Mouse (Mus musculus) embryonic facial prominence, embryonic 11.5 days (tissue): ENCODE data around the gene Tsks. TPM values are rescaled to one million over a fixed set of nuclear protein-coding genes. Genes with fewer than 3 reads are reported as not detected.
A peak's percentile ranks its signal among the peaks of the same experiment; 100 is the strongest.

Experiments used
- ATAC-seq: fragments of 200-750 bp; cut with Nextera tagmentation; replicated peaks from 2 replicates; pipeline ENCODE4 v1.8.0; 2017; ENCODE audit warnings: low read depth; ENCODE audit not compliant: insufficient number of reproducible peaks, low FRiP score, low TSS enrichment
- DNase-seq: peaks from one replicate; pipeline ENCODE4 v3.0.0-alpha.2; 2015; ENCODE audit warnings: low spot score
- H3K27ac ChIP-seq: fragments of 300-500 bp; sonication (generic); replicated peaks from 2 replicates; pipeline ENCODE4 v1.5.1; 2014; ENCODE audit warnings: mild to moderate bottlenecking, low read depth, low read length, control low read depth
- H3K27me3 ChIP-seq: fragments of 300-500 bp; sonication (generic); 2 replicates; pipeline ENCODE4 v1.6.1; 2014; ENCODE audit warnings: mild to moderate bottlenecking, low read length, moderate library complexity, mixed read lengths; ENCODE audit not compliant: control insufficient read depth, insufficient read depth
- H3K36me3 ChIP-seq: fragments of 300-500 bp; sonication (generic); replicated peaks from 2 replicates; pipeline ENCODE4 v1.6.1; 2014; ENCODE audit warnings: low read depth, mild to moderate bottlenecking, low read length, moderate library complexity, mixed read lengths; ENCODE audit not compliant: control insufficient read depth, insufficient read depth
- H3K4me1 ChIP-seq: fragments of 300-500 bp; sonication (generic); 2 replicates; pipeline ENCODE4 v1.6.1; 2014; ENCODE audit warnings: low read length, mixed read lengths; ENCODE audit not compliant: control insufficient read depth, insufficient read depth
- H3K4me2 ChIP-seq: fragments of 300-500 bp; sonication (generic); 2 replicates; pipeline ENCODE4 v1.6.1; 2014; ENCODE audit warnings: low read depth, mild to moderate bottlenecking, control low read depth, low read length, moderate library complexity
- H3K4me3 ChIP-seq: fragments of 300-500 bp; sonication (generic); 2 replicates; pipeline ENCODE4 v1.5.1; 2014; ENCODE audit warnings: low read depth, low read length, control low read depth
- H3K9ac ChIP-seq: fragments of 300-500 bp; sonication (generic); replicated peaks from 2 replicates; pipeline ENCODE4 v1.6.1; 2014; ENCODE audit warnings: mild to moderate bottlenecking, control low read depth, low read length
- H3K9me3 ChIP-seq: fragments of 300-500 bp; sonication (generic); replicated peaks from 2 replicates; pipeline ENCODE4 v1.6.1; 2016; ENCODE audit warnings: mild to moderate bottlenecking, low read length, inconsistent platforms, mixed read lengths; ENCODE audit not compliant: control insufficient read depth
- WGBS: fragments of 180-500 bp; shearing (Covaris S2); extraction: QIAGEN DNeasy Blood & Tissue Kit; methylation state at CpG from one replicate; pipeline ENCODE4 v1.1.7; 2014; 5-methylcytosine and 5-hydroxymethylcytosine counted together
- polyA plus RNA-seq: library from polyadenylated mRNA; unstranded; fragments of >200 nt; fragmentation: Nextera tagmentation; extraction: Ambion mirVana; gene quantifications from 2 replicates; pipeline ENCODE4 v1.2.1, GENCODE M21; 2014

The Tsks gene
- polyA plus RNA-seq, 1 experiment from 2014 or later: not detected

- under 1% methylated on average over 36 of the region's 36 CpGs for WGBS
- no peaks in the 10 kb centered on the region for H3K27me3 ChIP-seq
- H3K4me3 ChIP-seq: peak overlapping the region; percentile 58
- DNase-seq (peak; percentile 94), ATAC-seq (peak; percentile 94)
- H3K9me3 ChIP-seq: no peaks in the 10 kb centered on the region
- peak overlapping the region; percentile 85 for H3K27ac ChIP-seq
- peak overlapping the region; percentile 65 for H3K9ac ChIP-seq
- H3K4me1 ChIP-seq: peaks cover 4% of the 10 kb centered on the region; the same call in 1 of the 2 replicates
- peak overlapping the region; percentile 52 for H3K4me2 ChIP-seq
- no peaks in the 10 kb centered on the region for H3K36me3 ChIP-seq
Measured at GRCm38 (mm10) chr7:44970231-44970691, 27.3 kb downstream of the Tsks start.

- peaks cover 1% of the 10 kb centered on the region for H3K36me3 ChIP-seq
- peaks cover 4% of the 10 kb centered on the region; the same call in 1 of the 2 replicates for H3K4me1 ChIP-seq
- DNase-seq (no peak), ATAC-seq (no peak)
- no peak overlapping the region for H3K27ac ChIP-seq
- peak overlapping the region; percentile 52 for H3K4me2 ChIP-seq
- no peaks in the 10 kb centered on the region for H3K27me3 ChIP-seq
- no peaks in the 10 kb centered on the region for H3K9me3 ChIP-seq
- H3K9ac ChIP-seq: peak overlapping the region; percentile 65
- peak overlapping the region; percentile 58 for H3K4me3 ChIP-seq
- 74% methylated on average over 7 of the region's 7 CpGs for WGBS
Measured at GRCm38 (mm10) chr7:44971142-44971541, 28.1 kb downstream of the Tsks start.

DNA sequence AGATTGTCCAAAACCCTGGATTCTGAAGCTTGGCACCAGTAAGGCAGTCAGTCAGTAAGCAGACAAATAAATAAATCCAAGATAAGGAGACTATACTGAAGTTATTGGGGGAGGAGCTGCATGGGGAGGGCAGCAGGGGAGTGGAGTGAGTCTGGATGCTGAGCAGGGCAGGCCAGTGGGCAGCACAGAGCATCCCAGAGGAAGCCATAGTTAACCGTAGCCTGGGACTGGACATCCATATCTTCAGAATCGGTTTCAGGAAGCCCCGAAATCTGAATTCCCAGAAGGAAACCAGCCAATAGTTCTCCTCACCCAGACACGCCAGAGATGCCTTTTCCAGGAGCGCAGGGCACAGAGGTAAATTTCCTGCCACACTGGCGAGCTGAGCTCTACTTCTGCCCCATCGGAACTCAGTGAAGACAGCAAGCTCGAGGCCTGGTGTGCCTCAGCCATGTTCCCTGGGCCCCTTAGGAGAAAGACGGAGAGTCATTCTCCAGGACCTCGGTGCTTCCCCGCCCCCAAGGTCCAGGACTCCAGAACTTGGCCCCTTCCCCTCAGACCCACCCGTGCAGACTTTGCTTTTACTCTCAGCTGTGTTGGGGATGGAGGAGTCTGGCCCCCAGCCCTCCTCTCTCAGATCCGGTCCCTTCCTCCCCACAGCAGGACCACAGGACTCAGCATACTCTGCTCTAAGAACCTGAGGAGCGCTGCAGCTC lies 30.6 kb downstream of the Tsks start:
- no peaks in the 10 kb centered on the region for H3K27me3 ChIP-seq
- H3K9ac ChIP-seq: peak overlapping the region; percentile 64
- H3K4me1 ChIP-seq: peaks cover 4% of the 10 kb centered on the region; the same call in 1 of the 2 replicates
- H3K9me3 ChIP-seq: no peaks in the 10 kb centered on the region
- WGBS: 41% methylated on average over 14 of the region's 14 CpGs
- DNase-seq (no peak), ATAC-seq (no peak)
- H3K36me3 ChIP-seq: peaks cover 18% of the 10 kb centered on the region
- H3K4me3 ChIP-seq: peak overlapping the region; percentile 44
- no peak overlapping the region for H3K27ac ChIP-seq
- H3K4me2 ChIP-seq: peak overlapping the region; percentile 65

- Histone ChIP-seq H3K27me3 (no peaks in the 10 kb centered on the region), H3K27ac (peak within 1 kb of the TSS; percentile 54; the same call in 1 of the 2 replicates), H3K36me3 (peaks cover 26% of the 10 kb centered on the region), H3K9me3 (no peaks in the 10 kb centered on the region), H3K4me1 (peaks cover 4% of the 10 kb centered on the region; the same call in 1 of the 2 replicates), H3K4me2 (peak within 1 kb of the TSS; percentile 65), H3K4me3 (peak within 1 kb of the TSS; percentile 44), H3K9ac (peak within 1 kb of the TSS; percentile 64)
- DNase-seq (peak; percentile 91), ATAC-seq (peak; percentile 42; the same call in 1 of the 2 replicates)
- 1% methylated on average over 22 of the region's 22 CpGs for WGBS
Measured at GRCm38 (mm10) chr7:44974383-44975116, 31.5 kb downstream of the Tsks start, which contains the start of gene Cpt1c. Gene Cpt1c, minus strand, starts transcription at chr7:44974851.

DNA sequence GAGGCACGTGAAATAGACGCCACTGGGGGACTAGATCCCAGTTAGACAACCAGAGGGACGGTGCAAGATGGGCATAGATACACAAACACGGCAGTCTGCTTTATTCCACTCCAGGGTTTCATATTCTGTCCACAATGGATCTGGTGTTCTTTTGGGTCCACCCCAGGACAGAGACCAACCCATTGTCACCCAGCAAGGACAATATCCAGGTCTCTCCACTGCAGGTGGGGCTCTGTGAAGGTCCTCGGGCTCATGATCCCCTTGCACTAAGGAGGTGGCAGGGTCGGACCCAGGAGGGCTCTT lies 32.1 kb downstream of the Tsks start:
- no peaks in the 10 kb centered on the region for H3K9me3 ChIP-seq
- no peak for DNase-seq
- WGBS: 24% methylated on average over 6 of the region's 6 CpGs
- H3K4me1 ChIP-seq: peaks cover 4% of the 10 kb centered on the region; the same call in 1 of the 2 replicates
- ATAC-seq: no peak
- no peaks in the 10 kb centered on the region for H3K27me3 ChIP-seq
- H3K4me2 ChIP-seq: peak overlapping the region; percentile 0; the same call in 1 of the 2 replicates
- H3K9ac ChIP-seq: no peak overlapping the region
- peaks cover 30% of the 10 kb centered on the region for H3K36me3 ChIP-seq
- no peak overlapping the region for H3K4me3 ChIP-seq
- no peak overlapping the region for H3K27ac ChIP-seq

GRCm38 (mm10) chr7:44978300-44978699 lies 35.3 kb downstream of the Tsks start:
- DNase-seq: no peak
- no peak overlapping the region for H3K9ac ChIP-seq
- H3K4me3 ChIP-seq: no peak overlapping the region
- H3K4me1 ChIP-seq: no peaks in the 10 kb centered on the region; the same call in 1 of the 2 replicates
- H3K36me3 ChIP-seq: peaks cover 48% of the 10 kb centered on the region
- ATAC-seq: no peak
- H3K4me2 ChIP-seq: no peak overlapping the region
- H3K27me3 ChIP-seq: no peaks in the 10 kb centered on the region
- no peaks in the 10 kb centered on the region for H3K9me3 ChIP-seq
- H3K27ac ChIP-seq: no peak overlapping the region
- WGBS: 90% methylated on average over 3 of the region's 3 CpGs

DNA sequence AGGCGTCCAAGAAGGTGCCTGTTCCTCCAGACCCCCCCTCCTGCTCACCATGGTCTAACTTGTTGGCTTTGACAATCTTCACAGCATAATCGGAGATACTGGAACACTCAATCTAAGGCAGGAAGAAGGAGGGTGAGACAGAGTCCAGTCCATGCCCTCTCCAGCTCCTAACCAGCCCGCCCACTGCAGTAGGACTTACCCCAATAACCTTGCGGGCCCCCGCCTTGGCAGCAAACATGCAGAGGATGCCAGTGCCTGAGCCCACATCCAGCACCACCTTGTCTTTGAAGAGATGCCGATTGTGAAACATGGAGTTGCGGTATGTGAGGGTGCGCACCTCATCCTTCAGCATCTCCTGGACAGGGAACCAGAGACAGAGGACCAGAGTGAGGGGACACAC lies 38.5 kb downstream of the Tsks start:
- Histone ChIP-seq H3K27me3 (no peaks in the 10 kb centered on the region), H3K9me3 (no peaks in the 10 kb centered on the region), H3K36me3 (peaks cover 47% of the 10 kb centered on the region), H3K9ac (no peak overlapping the region), H3K4me1 (peaks cover 7% of the 10 kb centered on the region), H3K27ac (no peak overlapping the region), H3K4me2 (no peak overlapping the region), H3K4me3 (no peak overlapping the region)
- no peak for DNase-seq
- ATAC-seq: no peak
- 92% methylated on average over 8 of the region's 8 CpGs for WGBS

- Histone ChIP-seq H3K27ac (no peak overlapping the region), H3K4me1 (peaks cover 7% of the 10 kb centered on the region), H3K4me2 (no peak overlapping the region), H3K36me3 (peaks cover 33% of the 10 kb centered on the region), H3K9me3 (no peaks in the 10 kb centered on the region), H3K27me3 (no peaks in the 10 kb centered on the region), H3K9ac (no peak overlapping the region), H3K4me3 (no peak overlapping the region)
- DNase-seq (peak; percentile 90), ATAC-seq (no peak)
- WGBS: 40% methylated on average over 6 of the region's 6 CpGs
Measured at GRCm38 (mm10) chr7:44983085-44983484, 40.1 kb downstream of the Tsks start.
